Mouse (Mus musculus) liver, embryonic 11.5 days (tissue): ENCODE data around the gene Ppp1r1b. TPM values are rescaled to one million over a fixed set of nuclear protein-coding genes. Genes with fewer than 3 reads are reported as not detected.

ENCODE experiments used
- ATAC-seq: fragments of 200-750 bp; cut with Nextera tagmentation; replicated peaks from 2 replicates; pipeline ENCODE4 v1.8.0; 2017; ENCODE audit warnings: moderate number of reproducible peaks, mild to moderate bottlenecking, moderate TSS enrichment, moderate library complexity; ENCODE audit not compliant: low FRiP score
- DNase-seq: peaks from one replicate; pipeline ENCODE4 v3.0.0-alpha.2; 2017; ENCODE audit warnings: low spot score
- H3K27ac ChIP-seq: fragments of 300-500 bp; sonication (generic); 2 replicates; pipeline ENCODE4 v1.5.1; 2014; ENCODE audit warnings: mild to moderate bottlenecking, low read depth, low read length, control low read depth
- H3K27me3 ChIP-seq: fragments of 300-500 bp; sonication (generic); replicated peaks from 2 replicates; pipeline ENCODE4 v1.6.1; 2014; ENCODE audit warnings: low read length, mixed read lengths; ENCODE audit not compliant: control insufficient read depth, insufficient read depth
- H3K36me3 ChIP-seq: fragments of 300-500 bp; sonication (generic); 2 replicates; pipeline ENCODE4 v1.6.1; 2014; ENCODE audit warnings: mild to moderate bottlenecking, low read length, moderate library complexity, mixed read lengths; ENCODE audit not compliant: control insufficient read depth, insufficient read depth
- H3K4me1 ChIP-seq: fragments of 300-500 bp; sonication (generic); replicated peaks from 2 replicates; pipeline ENCODE4 v1.6.1; 2014; ENCODE audit warnings: low read length, mixed read lengths; ENCODE audit not compliant: control insufficient read depth, insufficient read depth
- H3K4me2 ChIP-seq: fragments of 300-500 bp; sonication (generic); 2 replicates; pipeline ENCODE4 v1.6.1; 2014; ENCODE audit warnings: mild to moderate bottlenecking, control low read depth, moderate library complexity
- H3K4me3 ChIP-seq: fragments of 300-500 bp; sonication (generic); 2 replicates; pipeline ENCODE4 v1.5.1; 2014; ENCODE audit warnings: low read depth, low read length, control low read depth
- H3K9ac ChIP-seq: fragments of 300-500 bp; sonication (generic); 2 replicates; pipeline ENCODE4 v1.6.1; 2014; ENCODE audit warnings: low read depth, low read length, control low read depth
- H3K9me3 ChIP-seq: fragments of 300-500 bp; sonication (generic); 2 replicates; pipeline ENCODE4 v1.6.1; 2016; ENCODE audit warnings: low read length, inconsistent platforms, mixed read lengths; ENCODE audit not compliant: control insufficient read depth
- WGBS: fragments of 180-500 bp; shearing (Covaris S2); extraction: QIAGEN DNeasy Blood & Tissue Kit; methylation state at CpG from one replicate; pipeline ENCODE4 v1.1.7; 2014; 5-methylcytosine and 5-hydroxymethylcytosine counted together
- polyA plus RNA-seq: library from polyadenylated mRNA; unstranded; fragments of >200 nt; fragmentation: Nextera tagmentation; extraction: Ambion mirVana; gene quantifications from 2 replicates; pipeline ENCODE4 v1.2.1, GENCODE M21; 2014

The Ppp1r1b gene
- polyA plus RNA-seq, 1 experiment from 2014 or later = 0.38 TPM

DNA sequence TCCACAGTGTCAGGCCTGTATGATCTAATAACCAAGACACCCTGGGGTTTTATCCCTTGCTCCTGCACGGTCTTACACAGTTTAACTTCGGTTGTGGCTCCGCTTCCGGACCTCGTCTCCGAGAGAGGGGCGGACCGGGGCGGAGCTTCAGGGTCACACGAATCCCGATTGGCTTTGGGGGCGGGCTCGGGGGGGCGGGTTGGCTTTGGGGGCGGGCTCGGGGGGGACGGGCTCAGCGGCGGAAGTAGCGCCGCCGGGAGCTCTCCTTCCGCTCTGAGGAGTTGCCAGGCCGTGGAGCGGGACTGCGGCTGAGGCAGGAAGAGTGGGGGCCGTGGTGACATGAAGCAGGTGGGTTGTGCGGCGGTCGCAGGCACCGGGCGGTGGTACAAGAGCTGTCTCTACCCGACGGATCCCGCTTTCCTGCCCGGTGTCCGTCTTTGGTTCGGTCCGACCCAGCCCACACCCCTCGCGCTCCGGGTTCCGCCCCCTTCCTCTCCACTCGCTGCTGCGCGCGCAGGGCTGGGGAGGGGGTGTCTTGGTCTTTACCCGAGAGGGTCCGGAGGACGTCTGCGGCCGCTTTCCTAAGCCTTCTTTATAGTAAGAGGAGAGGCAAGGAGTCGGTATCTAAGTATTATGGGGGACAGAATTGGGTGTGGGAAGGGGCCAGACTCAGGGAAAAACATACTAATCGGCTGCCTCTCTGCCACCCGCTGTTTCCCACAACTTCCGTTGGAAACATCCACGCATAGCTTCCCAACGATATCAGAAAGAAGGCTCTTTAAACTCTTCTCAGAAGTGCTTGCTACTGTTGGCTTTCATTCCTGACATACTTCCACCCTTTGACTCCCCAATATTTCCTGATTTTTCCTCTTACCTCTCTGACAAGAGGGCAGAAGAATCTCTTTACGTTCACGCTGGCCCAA lies 10.2 kb downstream of the Ppp1r1b start, which contains the start of gene Stard3:
Gene Stard3, plus strand, starts transcription at position 208 of the 923 bp plus-strand sequence.
- Histone ChIP-seq H3K27ac (peak within 1 kb of the TSS; percentile 80), H3K4me1 (peaks cover 22% of the 10 kb centered on the region), H3K36me3 (no peaks in the 10 kb centered on the region), H3K4me3 (peak within 1 kb of the TSS; percentile 74), H3K9me3 (no peaks in the 10 kb centered on the region), H3K27me3 (peaks cover 19% of the 10 kb centered on the region), H3K9ac (peak within 1 kb of the TSS; percentile 84), H3K4me2 (peak within 1 kb of the TSS; percentile 73)
- ATAC-seq (peak; percentile 85), DNase-seq (peak; percentile 90)
- under 1% methylated on average over 59 of the region's 60 CpGs for WGBS

GRCm38 (mm10) chr11:98360866-98361521 lies 12.8 kb downstream of the Ppp1r1b start:
- Histone ChIP-seq H3K4me3 (no peak overlapping the region; the same call in 1 of the 2 replicates), H3K36me3 (no peaks in the 10 kb centered on the region), H3K9me3 (no peaks in the 10 kb centered on the region), H3K27me3 (no peaks in the 10 kb centered on the region), H3K9ac (no peak overlapping the region), H3K27ac (no peak overlapping the region), H3K4me1 (peaks cover 27% of the 10 kb centered on the region), H3K4me2 (peak overlapping the region; percentile 12; the same call in 1 of the 2 replicates)
- ATAC-seq = no peak
- DNase-seq = no peak
- 67% methylated on average over 9 of the region's 9 CpGs for WGBS

DNA sequence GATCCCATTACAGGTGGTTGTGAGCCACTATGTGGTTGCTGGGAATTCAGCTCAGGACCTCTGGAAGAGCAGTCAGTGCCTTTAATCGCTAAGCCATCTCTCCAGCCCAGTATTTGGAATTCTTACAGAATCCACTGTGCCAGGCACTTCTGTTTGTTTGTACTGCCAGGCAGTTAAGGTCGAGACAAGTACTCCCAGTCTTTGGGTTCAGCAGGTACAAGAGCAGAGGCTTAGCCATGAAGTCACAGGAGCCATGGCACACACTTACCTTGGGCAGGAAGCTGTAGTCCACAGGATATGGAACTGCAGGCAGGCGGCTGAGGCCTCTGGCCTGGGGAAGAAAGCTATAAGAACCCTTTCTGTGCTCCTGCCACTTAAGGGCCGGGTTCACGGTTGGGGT lies 15.6 kb downstream of the Ppp1r1b start:
- ATAC-seq (no peak), DNase-seq (no peak)
- H3K9ac ChIP-seq = no peak overlapping the region
- H3K36me3 ChIP-seq = no peaks in the 10 kb centered on the region
- no peaks in the 10 kb centered on the region for H3K27me3 ChIP-seq
- WGBS = 79% methylated on average over 5 of the region's 5 CpGs
- H3K4me2 ChIP-seq = no peak overlapping the region
- H3K4me3 ChIP-seq = no peak overlapping the region
- H3K27ac ChIP-seq = no peak overlapping the region
- H3K4me1 ChIP-seq = peaks cover 15% of the 10 kb centered on the region
- H3K9me3 ChIP-seq = no peaks in the 10 kb centered on the region

- no peaks in the 10 kb centered on the region for H3K27me3 ChIP-seq
- no peaks in the 10 kb centered on the region for H3K36me3 ChIP-seq
- ATAC-seq (no peak), DNase-seq (no peak)
- H3K27ac ChIP-seq = no peak overlapping the region
- no peak overlapping the region for H3K4me3 ChIP-seq
- H3K4me1 ChIP-seq = peaks cover 10% of the 10 kb centered on the region
- H3K4me2 ChIP-seq = no peak overlapping the region
- 94% methylated on average over 5 of the region's 5 CpGs for WGBS
- H3K9ac ChIP-seq = no peak overlapping the region
- no peaks in the 10 kb centered on the region for H3K9me3 ChIP-seq
These were observed 16.2 kb downstream of the Ppp1r1b start for GRCm38 (mm10) chr11:98364410-98364809.

DNA sequence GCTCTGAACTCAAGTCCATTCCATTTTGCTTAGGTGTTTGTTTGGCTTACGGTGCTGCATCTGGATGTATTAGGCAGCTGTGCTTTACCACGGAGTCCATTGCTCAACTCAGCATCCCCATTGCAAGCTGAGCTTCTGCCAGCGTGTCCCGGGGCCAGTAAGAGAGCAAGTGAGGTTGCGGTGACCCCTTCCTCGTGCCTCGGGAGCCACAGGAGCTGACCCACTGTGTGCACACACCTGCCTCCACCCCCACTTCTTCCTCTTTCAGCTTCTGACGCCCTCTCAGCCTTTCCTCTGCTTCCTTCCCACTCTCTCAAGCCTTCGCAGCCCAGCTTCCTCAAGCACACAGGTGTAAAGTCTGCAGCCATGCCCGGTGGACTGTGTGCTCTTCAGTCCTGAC lies 18.1 kb downstream of the Ppp1r1b start:
- Histone ChIP-seq H3K4me1 (peaks cover 5% of the 10 kb centered on the region), H3K9me3 (no peaks in the 10 kb centered on the region), H3K36me3 (no peaks in the 10 kb centered on the region), H3K4me3 (no peak overlapping the region), H3K4me2 (no peak overlapping the region), H3K27ac (no peak overlapping the region; the same call in 1 of the 2 replicates), H3K9ac (no peak overlapping the region), H3K27me3 (no peaks in the 10 kb centered on the region)
- no peak for ATAC-seq
- DNase-seq = no peak
- WGBS = 63% methylated on average over 10 of the region's 10 CpGs

- Histone ChIP-seq H3K9me3 (no peaks in the 10 kb centered on the region), H3K36me3 (no peaks in the 10 kb centered on the region), H3K4me1 (peaks cover 7% of the 10 kb centered on the region), H3K4me3 (no peak overlapping the region), H3K9ac (no peak overlapping the region), H3K27me3 (no peaks in the 10 kb centered on the region), H3K4me2 (no peak overlapping the region), H3K27ac (no peak overlapping the region)
- WGBS = 72% methylated on average over 10 of the region's 10 CpGs
- no peak for DNase-seq
- ATAC-seq = no peak
These were observed 19.1 kb downstream of the Ppp1r1b start for GRCm38 (mm10) chr11:98367171-98367862.

DNA sequence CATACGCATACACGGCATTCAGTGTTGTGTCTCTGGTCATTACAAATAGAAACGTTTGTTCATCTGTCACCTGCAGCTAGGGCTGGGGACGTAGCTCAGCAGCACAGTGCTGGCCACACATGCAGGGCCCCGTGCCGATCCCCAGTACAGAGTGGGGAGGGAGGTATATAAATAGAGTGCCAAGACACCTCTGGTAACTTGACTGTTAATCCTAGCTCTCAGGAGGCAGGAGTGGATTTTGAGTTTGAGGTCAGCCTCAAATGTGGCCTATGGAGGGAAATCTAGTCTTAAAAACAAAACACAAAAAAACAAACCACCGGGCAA lies 19.6 kb downstream of the Ppp1r1b start:
- no peak overlapping the region for H3K27ac ChIP-seq
- H3K4me1 ChIP-seq = peaks cover 7% of the 10 kb centered on the region

DNA sequence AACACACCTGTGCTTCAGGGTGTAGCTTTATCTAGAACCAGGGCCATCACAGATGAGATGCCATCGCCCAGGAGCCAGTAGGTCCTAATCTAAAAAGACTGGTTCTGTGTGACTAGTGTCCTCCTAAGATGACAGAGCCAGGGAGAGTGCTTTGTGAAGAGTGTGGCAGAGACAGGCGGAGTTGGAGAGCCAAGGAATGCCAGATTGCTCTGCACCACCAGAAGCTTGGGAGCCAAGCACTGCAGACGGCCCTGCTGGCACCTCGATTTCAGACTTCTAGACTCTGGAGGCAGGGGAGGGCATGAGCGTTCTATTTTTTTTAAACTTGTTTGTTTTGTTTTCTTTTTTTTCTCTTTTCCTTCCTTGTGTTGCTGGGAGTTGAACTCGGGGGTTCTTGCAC lies 21.1 kb downstream of the Ppp1r1b start:
- no peak for ATAC-seq
- 0 out of 2 replicates have a peak, but pooled peaks cover 2% of the 10 kb centered on the region for H3K36me3 ChIP-seq
- H3K27ac ChIP-seq = no peak overlapping the region
- H3K4me2 ChIP-seq = no peak overlapping the region
- H3K4me3 ChIP-seq = no peak overlapping the region
- WGBS = 76% methylated on average over 6 of the region's 6 CpGs
- H3K27me3 ChIP-seq = no peaks in the 10 kb centered on the region
- peaks cover 2% of the 10 kb centered on the region for H3K4me1 ChIP-seq
- no peak overlapping the region for H3K9ac ChIP-seq
- no peak for DNase-seq
- H3K9me3 ChIP-seq = no peaks in the 10 kb centered on the region

More for the DNA sequence above, 19.6 kb downstream of the Ppp1r1b start:
- DNase-seq = no peak
- 82% methylated on average over 7 of the region's 7 CpGs for WGBS
- Histone ChIP-seq H3K4me3 (no peak overlapping the region), H3K9ac (no peak overlapping the region), H3K9me3 (no peaks in the 10 kb centered on the region), H3K27me3 (no peaks in the 10 kb centered on the region), H3K4me2 (no peak overlapping the region), H3K36me3 (no peaks in the 10 kb centered on the region)
- no peak for ATAC-seq
